Mouse (Mus musculus): ENCODE data around the gene Svop. TPM values are rescaled to one million over a fixed set of nuclear protein-coding genes. Genes with fewer than 3 reads are reported as not detected.

Svop gene
- polyA plus RNA-seq, 1 experiment = 0.13 TPM

GRCm38 (mm10) chr5:114006974-114007373 is 84.4 kb downstream of the Svop start:
- peaks cover 33% of the 10 kb centered on the region for H3K4me1 ChIP-seq
- TF ChIP-seq GATA1 (IDR thresholded peaks at IDR 0.05; ENCODE audit: borderline replicate concordance, low read length) = no peak
- TF ChIP-seq FLI1 (IDR thresholded peaks at IDR 0.05; ENCODE audit: low read length) = no peak
- H3K9me3 ChIP-seq = no peaks in the 10 kb centered on the region
- peaks cover 48% of the 10 kb centered on the region for H3K27me3 ChIP-seq (replicated peaks)
- H3K36me3 ChIP-seq (replicated peaks; ENCODE audit: low read length) = no peaks in the 10 kb centered on the region
- H3K4me3 ChIP-seq (replicated peaks) = no peak overlapping the region

GRCm38 (mm10) chr5:114005100-114005499 is 86.3 kb downstream of the Svop start:
- peaks cover 41% of the 10 kb centered on the region for H3K27me3 ChIP-seq (replicated peaks)
- no peak overlapping the region for H3K4me3 ChIP-seq (replicated peaks)
- TF ChIP-seq GATA1 (IDR thresholded peaks at IDR 0.05; ENCODE audit: borderline replicate concordance, low read length) = no peak
- TF ChIP-seq FLI1 (IDR thresholded peaks at IDR 0.05; ENCODE audit: low read length) = no peak
- H3K9me3 ChIP-seq = peaks cover 3% of the 10 kb centered on the region; the same call in 1 of the 2 replicates
- no peaks in the 10 kb centered on the region for H3K36me3 ChIP-seq (replicated peaks; ENCODE audit: low read length)
- peaks cover 33% of the 10 kb centered on the region for H3K4me1 ChIP-seq

GRCm38 (mm10) chr5:114004573-114004972 is 86.8 kb downstream of the Svop start:
- H3K27me3 ChIP-seq (replicated peaks) = peaks cover 36% of the 10 kb centered on the region
- H3K9me3 ChIP-seq = peaks cover 3% of the 10 kb centered on the region; the same call in 1 of the 2 replicates
- H3K4me1 ChIP-seq = peaks cover 32% of the 10 kb centered on the region
- H3K36me3 ChIP-seq (replicated peaks; ENCODE audit: low read length) = no peaks in the 10 kb centered on the region
- no peak overlapping the region for H3K4me3 ChIP-seq (replicated peaks)
- TF ChIP-seq GATA1 (IDR thresholded peaks at IDR 0.05; ENCODE audit: borderline replicate concordance, low read length) (no peak), FLI1 (IDR thresholded peaks at IDR 0.05; ENCODE audit: low read length) (no peak)

GRCm38 (mm10) chr5:114003542-114003941 is 87.8 kb downstream of the Svop start, which contains the start of gene Dao:
TSS of gene Dao (plus strand) at chr5:114003703.
- no peak for TF ChIP-seq GATA1 (IDR thresholded peaks at IDR 0.05; ENCODE audit: borderline replicate concordance, low read length)
- no peak for TF ChIP-seq FLI1 (IDR thresholded peaks at IDR 0.05; ENCODE audit: low read length)
- H3K4me3 ChIP-seq (replicated peaks) = no peak within 1 kb of the TSS
- no peaks in the 10 kb centered on the region for H3K36me3 ChIP-seq (replicated peaks; ENCODE audit: low read length)
- peaks cover 33% of the 10 kb centered on the region for H3K27me3 ChIP-seq (replicated peaks)
- peaks cover 3% of the 10 kb centered on the region; the same call in 1 of the 2 replicates for H3K9me3 ChIP-seq
- H3K4me1 ChIP-seq = peaks cover 35% of the 10 kb centered on the region

GRCm38 (mm10) chr5:113999382-113999781 is 92.0 kb downstream of the Svop start:
- H3K4me1 ChIP-seq = peaks cover 22% of the 10 kb centered on the region
- peaks cover 14% of the 10 kb centered on the region for H3K9me3 ChIP-seq
- peak overlapping the region; percentile 34 for H3K4me3 ChIP-seq (replicated peaks)
- peaks cover 29% of the 10 kb centered on the region for H3K27me3 ChIP-seq (replicated peaks)
- no peak for TF ChIP-seq GATA1 (IDR thresholded peaks at IDR 0.05; ENCODE audit: borderline replicate concordance, low read length)
- no peak for TF ChIP-seq FLI1 (IDR thresholded peaks at IDR 0.05; ENCODE audit: low read length)
- no peaks in the 10 kb centered on the region for H3K36me3 ChIP-seq (replicated peaks; ENCODE audit: low read length)

- no peaks in the 10 kb centered on the region for H3K36me3 ChIP-seq (replicated peaks; ENCODE audit: low read length)
- no peak overlapping the region for H3K4me3 ChIP-seq (replicated peaks)
- peaks cover 16% of the 10 kb centered on the region for H3K27me3 ChIP-seq (replicated peaks)
These were observed 94.9 kb downstream of the Svop start for GRCm38 (mm10) chr5:113996458-113996857.

GRCm38 (mm10) chr5:113993487-113994465 is 97.6 kb downstream of the Svop start, which contains the start of gene Ssh1:
TSS of gene Ssh1 (minus strand) at chr5:113993894.
- peaks cover 50% of the 10 kb centered on the region for H3K4me1 ChIP-seq
- TF ChIP-seq FLI1 (IDR thresholded peaks at IDR 0.05; ENCODE audit: low read length) (no peak), GATA1 (IDR thresholded peaks at IDR 0.05; ENCODE audit: borderline replicate concordance, low read length) (no peak)
- peak within 1 kb of the TSS; percentile 97 for H3K4me3 ChIP-seq (replicated peaks)

More at GRCm38 (mm10) chr5:113996458-113996857, 94.9 kb downstream of the Svop start:
- H3K4me1 ChIP-seq = peaks cover 35% of the 10 kb centered on the region
- no peak for TF ChIP-seq GATA1 (IDR thresholded peaks at IDR 0.05; ENCODE audit: borderline replicate concordance, low read length)
- TF ChIP-seq FLI1 (IDR thresholded peaks at IDR 0.05; ENCODE audit: low read length) = no peak
- H3K9me3 ChIP-seq = peaks cover 14% of the 10 kb centered on the region

GRCm38 (mm10) chr5:113993031-113993486 is 98.3 kb downstream of the Svop start:
- peaks cover 4% of the 10 kb centered on the region for H3K36me3 ChIP-seq (replicated peaks; ENCODE audit: low read length)
- H3K4me3 ChIP-seq (replicated peaks) = peak overlapping the region; percentile 97
- H3K27me3 ChIP-seq (replicated peaks) = peaks cover 16% of the 10 kb centered on the region
- H3K4me1 ChIP-seq = peaks cover 50% of the 10 kb centered on the region
- TF ChIP-seq GATA1 (IDR thresholded peaks at IDR 0.05; ENCODE audit: borderline replicate concordance, low read length) (no peak), FLI1 (IDR thresholded peaks at IDR 0.05; ENCODE audit: low read length) (no peak)
- H3K9me3 ChIP-seq = peaks cover 11% of the 10 kb centered on the region

More at GRCm38 (mm10) chr5:113993487-113994465, 97.6 kb downstream of the Svop start, which contains the start of gene Ssh1:
- peaks cover 3% of the 10 kb centered on the region for H3K36me3 ChIP-seq (replicated peaks; ENCODE audit: low read length)
- H3K27me3 ChIP-seq (replicated peaks) = peaks cover 16% of the 10 kb centered on the region
- H3K9me3 ChIP-seq = peaks cover 11% of the 10 kb centered on the region

GRCm38 (mm10) chr5:113992339-113992831 is 99.0 kb downstream of the Svop start:
- TF ChIP-seq FLI1 (IDR thresholded peaks at IDR 0.05; ENCODE audit: low read length) (no peak), GATA1 (IDR thresholded peaks at IDR 0.05; ENCODE audit: borderline replicate concordance, low read length) (no peak)
- H3K4me1 ChIP-seq = peaks cover 52% of the 10 kb centered on the region
- H3K27me3 ChIP-seq (replicated peaks) = peaks cover 16% of the 10 kb centered on the region
- H3K36me3 ChIP-seq (replicated peaks; ENCODE audit: low read length) = peaks cover 6% of the 10 kb centered on the region
- peak overlapping the region; percentile 97 for H3K4me3 ChIP-seq (replicated peaks)
- peaks cover 11% of the 10 kb centered on the region for H3K9me3 ChIP-seq
